Mouse (Mus musculus) naive thymus-derived CD4-positive, alpha-beta T cell, adult 5 months (primary cell): ENCODE data around the gene Bpifb4. TPM values are rescaled to one million over a fixed set of nuclear protein-coding genes. Genes with fewer than 3 reads are reported as not detected.

Experiments
- polyA plus RNA-seq: library from polyadenylated mRNA; unstranded; fragments of 100-300 nt; shearing (Covaris generic); gene quantifications from one replicate; pipeline ENCODE4 v1.2.1, GENCODE M21; 2017

Bpifb4 gene
- not detected for polyA plus RNA-seq

GRCm38 (mm10) chr2:153937843-153938242 lies at the start of gene Bpifb4:
Gene Bpifb4 (plus strand): TSS chr2:153938212.

GRCm38 (mm10) chr2:153900088-153900487 lies 37.9 kb upstream of the Bpifb4 start, which contains the start of gene Bpifb6:
Gene Bpifb6 (plus strand): TSS chr2:153900388.

GRCm38 (mm10) chr2:153917930-153918329 lies 20.1 kb upstream of the Bpifb4 start, which contains the start of gene Bpifb3:
Gene Bpifb3 (plus strand): TSS chr2:153918230.

GRCm38 (mm10) chr2:153974582-153974981 lies 36.6 kb downstream of the Bpifb4 start, which contains the start of gene Bpifa6:
Gene Bpifa6 (plus strand): TSS chr2:153974945.

GRCm38 (mm10) chr2:154007965-154008364 lies 70.0 kb downstream of the Bpifb4 start, which contains the start of gene Bpifa2:
Gene Bpifa2 (plus strand): TSS chr2:154008265.

Other genes starting within 250 kb of the Bpifb4 start
- gene Dnmt3c, start 241.6 kb upstream of the Bpifb4 start, polyA plus RNA-seq, result not detected
- gene Mapre1, start 196.9 kb upstream of the Bpifb4 start, polyA plus RNA-seq, result 240 TPM
- 0.46 TPM for gene Efcab8, start 158.3 kb upstream of the Bpifb4 start, polyA plus RNA-seq
- not detected for gene Sun5, start 67.1 kb upstream of the Bpifb4 start, polyA plus RNA-seq
- gene Bpifb2, start 63.2 kb upstream of the Bpifb4 start, polyA plus RNA-seq, result not detected
- gene Bpifb6, start 37.8 kb upstream of the Bpifb4 start, polyA plus RNA-seq, result not detected
- gene Bpifb3, start 20.0 kb upstream of the Bpifb4 start, polyA plus RNA-seq, result not detected
- gene Bpifa6, start 36.7 kb downstream of the Bpifb4 start, polyA plus RNA-seq, result not detected
- not detected for gene Bpifa2, start 70.1 kb downstream of the Bpifb4 start, polyA plus RNA-seq
- gene Bpifa3, start 192.1 kb downstream of the Bpifb4 start, polyA plus RNA-seq, result not detected
- not detected for gene Bpifa1, start 204.7 kb downstream of the Bpifb4 start, polyA plus RNA-seq
- gene Bpifa5, start 224.4 kb downstream of the Bpifb4 start, polyA plus RNA-seq, result not detected